Mouse (Mus musculus) cerebellum, adult 18-20 months (tissue): ENCODE data around the gene Atp6v0e2.
A peak's percentile ranks its signal among the peaks of the same experiment; 100 is the strongest.

Source experiments
- DNase-seq, 2 experiments: peaks; one replicate each; pipeline ENCODE4 v3.0.0; 2021

The Atp6v0e2 gene

DNA sequence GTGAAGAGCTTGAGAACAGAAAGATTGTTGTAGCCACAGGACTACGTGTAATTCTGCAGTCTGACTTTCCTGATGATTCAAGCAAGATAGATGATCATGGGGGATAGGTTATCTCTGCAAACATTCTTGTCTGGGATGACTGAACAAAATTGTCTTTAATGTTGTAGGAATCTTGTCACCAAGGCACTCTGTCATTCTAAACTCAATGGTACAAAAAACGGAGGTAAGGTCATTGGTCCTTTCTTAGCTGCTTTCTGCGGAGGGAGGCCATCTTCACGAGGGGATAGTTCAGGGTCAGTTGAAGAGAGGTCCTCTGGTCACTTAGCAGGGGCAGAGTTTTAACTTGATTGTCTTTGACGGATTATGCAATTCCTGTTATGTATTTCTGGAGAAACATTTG, 41.3 kb downstream of the Atp6v0e2 start:
- no peak for DNase-seq

DNA sequence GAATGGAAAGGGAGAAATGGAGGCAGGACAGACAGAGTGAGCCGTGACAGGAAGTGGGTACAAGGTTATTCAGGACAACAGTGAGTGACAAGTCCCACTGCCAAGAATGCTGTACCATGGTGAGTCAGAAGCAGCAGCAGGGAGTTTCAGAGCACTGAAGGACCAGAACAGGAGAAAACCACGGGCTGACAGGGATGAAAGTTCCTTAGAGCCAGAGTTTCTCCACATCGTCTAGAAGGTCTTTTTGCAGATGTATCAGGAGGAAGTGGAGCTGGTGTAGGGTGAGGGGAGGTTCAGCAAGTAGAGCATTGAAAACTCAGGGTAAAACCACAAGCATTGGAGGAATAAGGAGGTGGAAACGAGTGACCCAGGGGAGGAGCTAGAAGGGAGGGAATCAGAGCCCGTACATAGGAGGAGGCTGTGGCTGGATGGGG, 41.8 kb downstream of the Atp6v0e2 start:
- no peak for DNase-seq

DNA sequence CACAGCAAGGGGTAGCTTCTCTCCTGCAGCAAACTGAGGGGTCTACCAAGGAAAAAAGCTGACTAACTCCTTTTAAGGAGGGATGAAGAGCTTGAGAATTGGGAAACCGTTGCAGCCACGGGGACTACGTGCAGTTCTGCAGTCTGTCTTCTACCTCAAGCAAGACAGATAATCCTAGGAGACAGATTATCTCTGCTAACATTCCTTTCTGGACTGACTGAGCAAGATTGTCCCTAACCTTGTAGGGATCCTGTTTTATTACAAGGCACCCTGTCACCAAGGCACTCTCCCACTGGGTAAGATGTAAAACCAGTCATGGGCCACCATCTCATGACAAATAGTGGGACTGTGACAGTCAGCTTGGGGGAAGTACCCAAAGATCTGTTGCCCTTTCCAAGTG, 43.8 kb downstream of the Atp6v0e2 start:
- DNase-seq, result no peak

DNA sequence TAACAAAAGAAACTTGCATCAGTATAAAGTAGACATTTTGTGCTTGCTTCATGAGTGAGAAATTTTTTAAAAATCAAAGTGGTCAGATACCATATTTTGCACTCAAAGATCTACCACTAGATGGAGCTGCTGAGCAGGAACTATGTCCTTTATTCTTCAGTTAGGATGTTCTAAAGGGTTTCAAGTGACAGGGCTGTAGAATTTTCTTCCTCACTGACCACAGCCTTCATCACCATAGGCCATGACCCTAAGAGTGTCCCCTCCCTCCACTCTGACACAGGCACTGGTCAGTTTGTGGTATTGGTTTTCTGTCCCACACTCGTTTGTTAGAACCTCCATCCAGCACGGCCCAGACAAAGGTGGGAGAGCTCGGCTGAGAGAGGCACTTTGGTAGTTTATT, 44.6 kb downstream of the Atp6v0e2 start:
- peak; percentile 50 to 69 for DNase-seq

DNA sequence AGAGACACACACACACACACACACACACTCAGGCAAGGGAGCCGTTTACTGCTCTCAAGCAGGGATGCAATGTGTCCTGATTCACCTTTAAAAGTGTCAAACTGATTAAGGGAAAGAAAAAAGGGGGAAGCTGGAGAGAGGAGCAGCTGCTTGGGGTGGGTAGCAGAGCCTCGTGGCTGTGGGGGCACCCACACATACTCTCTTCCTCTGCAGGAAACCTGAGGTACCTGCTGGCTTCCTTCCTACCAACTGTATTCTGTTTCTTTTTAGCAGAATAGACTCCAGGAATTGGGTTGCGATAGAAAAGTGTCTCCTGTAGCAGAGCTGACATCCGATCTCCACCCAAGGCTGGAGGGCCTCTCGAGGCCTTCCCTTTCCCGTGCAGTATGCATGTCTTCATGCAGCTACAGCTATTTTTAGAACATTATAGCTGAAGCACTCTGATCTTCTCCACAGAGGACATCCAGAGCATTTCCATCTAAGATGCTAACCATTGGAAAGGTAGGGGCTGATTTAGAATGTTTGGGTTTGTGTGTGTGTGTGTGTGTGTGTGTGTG, 51.9 kb downstream of the Atp6v0e2 start, which contains the start of gene Gm45021:
Gene Gm45021, plus strand, starts transcription at position 417 of the 557 bp plus-strand sequence.
- no peak for DNase-seq
